ENCODE assay signal across 13 mouse cellular contexts in the genomic region with DNA sequence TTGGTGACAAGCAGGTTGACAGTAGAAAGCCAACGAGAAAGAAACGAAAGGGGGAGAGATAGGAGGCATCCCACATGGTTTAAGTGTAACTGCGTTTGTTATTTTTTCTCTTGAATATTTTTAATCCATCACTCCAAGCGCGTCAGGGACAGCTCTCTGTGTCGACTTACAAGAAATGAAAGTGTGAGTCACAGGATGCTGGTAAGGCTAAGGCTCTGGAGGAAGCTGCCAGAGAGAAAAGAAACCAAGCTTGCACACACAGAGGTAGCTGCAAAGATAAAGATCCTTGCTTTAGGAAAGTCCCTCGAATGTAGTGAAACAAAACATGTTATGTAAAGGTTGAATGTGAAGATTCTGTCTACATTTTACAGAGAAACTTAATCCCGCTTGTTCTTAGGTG.
DNase-seq lines count a peak whose midpoint lies in the region; ATAC-seq and TF ChIP-seq lines count a peak whose summit lies in the region.
"Had no signal": no experiment of that assay in that cellular context is flagged by ENCODE, and none has a peak within 500 bp of the region (broad histone marks: within the 10 kb centered on the region; RNA-seq: fewer than 3 reads in every experiment).

No protein-coding gene starts in this region.

- peak overlapping the region; percentile 38 for H3K27ac ChIP-seq in cortical plate, adult 2 months (ENCODE audit: insufficient read depth, low read length)
- H3K27ac ChIP-seq: heart, embryonic 13.5 days; stomach, embryonic 15.5 days had no signal

- no peak; the same call in 1 of the 2 replicates for TF ChIP-seq POLR2A in cortical plate, adult 2 months (IDR thresholded peaks at IDR 0.05; ENCODE audit: extremely low read depth, insufficient read depth, low read length)

- no peak for TF ChIP-seq CTCF in cortical plate, adult 2 months (IDR thresholded peaks at IDR 0.05; ENCODE audit: extremely low read depth, insufficient read depth, low read length)

- peaks cover 14% of the 10 kb centered on the region; the same call in 1 of the 2 replicates for H3K4me1 ChIP-seq in cortical plate, adult 2 months (ENCODE audit: control insufficient read depth, insufficient read depth, low read length)

- no peak overlapping the region for H3K4me3 ChIP-seq in cortical plate, adult 2 months (ENCODE audit: insufficient read depth, low read length)
- H3K4me3 ChIP-seq: heart, embryonic 13.5 days; stomach, embryonic 15.5 days had no signal

- peak; percentile 47 to 56 for DNase-seq in frontal cortex, postnatal 36 days (ENCODE audit: low spot score in 2 of 2)
- no peak for DNase-seq in frontal cortex, postnatal 25 days (ENCODE audit: low spot score in 2 of 2)
- DNase-seq in 416B (ENCODE audit: low read depth), result peak; percentile 84
- no peak for DNase-seq in ovary, postnatal 10 days (ENCODE audit: low spot score)
- no peak for DNase-seq in heart, adult 9 months (ENCODE audit: low spot score in 2 of 2)
- DNase-seq in layer of hippocampus, adult 11-12 months (ENCODE audit: low spot score), result no peak
- DNase-seq: cerebellum, postnatal 10 days; kidney, postnatal 36 days had no signal

- peak; percentile 56; the same call in 1 of the 2 replicates for ATAC-seq in megakaryocyte, adult 5-6 weeks (ENCODE audit: poor library complexity, severe bottlenecking)
- ATAC-seq: lung, postnatal 0 days had no signal

Comparison
In these comparisons a context has a peak if more than half of its experiments do, and no peak if none do; other contexts are left out.
1. DNase-seq: peak in frontal cortex, postnatal 36 days (2 of 2) and 416B (single experiment); none in frontal cortex, postnatal 25 days (0 of 2), ovary, postnatal 10 days (single experiment), heart, adult 9 months (0 of 2) and layer of hippocampus, adult 11-12 months (single experiment).